In the genomic region with DNA sequence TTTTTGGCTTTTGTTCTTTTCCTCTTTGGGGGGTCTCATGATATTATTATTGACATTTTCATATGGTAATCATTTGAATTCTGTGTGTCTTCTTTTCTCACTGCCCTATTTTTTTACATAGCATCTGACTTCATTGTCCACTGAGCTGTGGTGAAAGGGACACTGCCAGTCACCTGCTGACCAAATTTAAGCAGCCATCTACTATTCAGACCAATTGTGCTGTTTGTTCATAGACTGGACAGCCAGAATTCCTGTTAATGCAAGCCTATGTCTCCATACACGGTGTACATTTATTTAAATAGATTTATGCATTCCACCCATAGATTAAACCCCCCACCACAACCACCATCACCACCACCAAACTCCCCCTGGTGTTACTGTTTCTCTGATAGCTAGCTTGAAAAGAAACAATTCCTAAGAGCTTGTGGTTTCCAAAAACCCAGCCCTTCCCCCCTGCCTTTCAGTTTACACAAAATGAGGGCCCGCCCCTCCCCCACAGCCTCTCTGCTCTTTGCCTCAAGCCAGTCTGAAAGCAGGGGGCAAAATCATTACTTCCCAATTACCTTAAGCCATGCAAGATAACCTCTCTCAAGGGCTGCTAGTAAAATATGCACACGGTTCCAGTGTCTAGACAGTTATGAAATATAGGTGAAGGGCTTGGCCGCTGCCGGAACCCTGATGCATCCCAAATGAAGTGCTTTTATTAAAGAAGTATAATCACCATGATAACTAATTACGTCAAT, we compare ENCODE assay signal across 8 mouse cellular contexts.
A peak's percentile ranks its signal among the peaks of the same experiment; 100 is the strongest.
DNase-seq lines count a peak whose midpoint lies in the region; ATAC-seq lines count a peak whose summit lies in the region.

No protein-coding gene starts in this region.

- H3K9ac ChIP-seq in embryonic facial prominence, embryonic 11.5 days (replicated peaks; ENCODE audit: low read length), result no peak overlapping the region
- H3K9ac ChIP-seq in intestine, embryonic 16.5 days (ENCODE audit: low read depth, low read length), result no peak overlapping the region
- H3K9ac ChIP-seq in midbrain, embryonic 16.5 days (ENCODE audit: low read depth, low read length), result peak overlapping the region; percentile 71

- H3K4me1 ChIP-seq in embryonic facial prominence, embryonic 11.5 days (ENCODE audit: control insufficient read depth, insufficient read depth, low read length), result no peaks in the 10 kb centered on the region
- H3K4me1 ChIP-seq in intestine, embryonic 16.5 days (ENCODE audit: control insufficient read depth, insufficient read depth, low read length), result peaks cover 3% of the 10 kb centered on the region; the same call in 1 of the 2 replicates
- peaks cover 24% of the 10 kb centered on the region for H3K4me1 ChIP-seq in midbrain, embryonic 16.5 days (ENCODE audit: control insufficient read depth, insufficient read depth, low read length)

- no peak overlapping the region for H3K4me3 ChIP-seq in embryonic facial prominence, embryonic 11.5 days (ENCODE audit: low read depth, low read length)
- H3K4me3 ChIP-seq in intestine, embryonic 16.5 days (ENCODE audit: low read length), result peak overlapping the region; percentile 30; the same call in 1 of the 2 replicates
- H3K4me3 ChIP-seq in midbrain, embryonic 16.5 days (ENCODE audit: low read depth, low read length), result peak overlapping the region; percentile 30; the same call in 1 of the 2 replicates

- no peaks in the 10 kb centered on the region for H3K36me3 ChIP-seq in embryonic facial prominence, embryonic 11.5 days (replicated peaks; ENCODE audit: control insufficient read depth, insufficient read depth, low read depth, low read length)
- no peaks in the 10 kb centered on the region for H3K36me3 ChIP-seq in intestine, embryonic 16.5 days (ENCODE audit: control insufficient read depth, insufficient read depth, low read length)
- H3K36me3 ChIP-seq in midbrain, embryonic 16.5 days (ENCODE audit: control insufficient read depth, insufficient read depth, low read length), result no peaks in the 10 kb centered on the region

- peak overlapping the region; percentile 44 for H3K4me2 ChIP-seq in embryonic facial prominence, embryonic 11.5 days (ENCODE audit: low read depth, low read length)
- peak overlapping the region; percentile 49; the same call in 1 of the 2 replicates for H3K4me2 ChIP-seq in intestine, embryonic 16.5 days (ENCODE audit: low read depth, low read length)
- peak overlapping the region; percentile 51 for H3K4me2 ChIP-seq in midbrain, embryonic 16.5 days (ENCODE audit: low read length)

- DNase-seq in testis, postnatal 10 days (ENCODE audit: low spot score), result peak; percentile 47
- DNase-seq in testis, postnatal 14 days (ENCODE audit: low spot score), result no peak
- peak; percentile 63 for DNase-seq in embryonic facial prominence, embryonic 11.5 days (ENCODE audit: low spot score)
- no peak for DNase-seq in lung, postnatal 36 days
- DNase-seq in frontal cortex, postnatal 14 days (ENCODE audit: low spot score in 2 of 2), result no peak
- DNase-seq in right cerebral cortex, postnatal 10 days (ENCODE audit: low spot score in 2 of 2), result no peak

- no peaks in the 10 kb centered on the region for H3K27me3 ChIP-seq in embryonic facial prominence, embryonic 11.5 days (ENCODE audit: control insufficient read depth, insufficient read depth, low read length)
- H3K27me3 ChIP-seq in intestine, embryonic 16.5 days (replicated peaks; ENCODE audit: control insufficient read depth, insufficient read depth, low read length), result no peaks in the 10 kb centered on the region
- no peaks in the 10 kb centered on the region for H3K27me3 ChIP-seq in midbrain, embryonic 16.5 days (ENCODE audit: control insufficient read depth, insufficient read depth, low read depth, low read length)

- WGBS in embryonic facial prominence, embryonic 11.5 days, result 26% methylated on average over 6 of the region's 6 CpGs
- WGBS in intestine, embryonic 16.5 days, result 53% methylated on average over 6 of the region's 6 CpGs
- 9% methylated on average over 6 of the region's 6 CpGs for WGBS in midbrain, embryonic 16.5 days

- no peaks in the 10 kb centered on the region for H3K9me3 ChIP-seq in embryonic facial prominence, embryonic 11.5 days (replicated peaks; ENCODE audit: control insufficient read depth, low read length)
- no peaks in the 10 kb centered on the region for H3K9me3 ChIP-seq in intestine, embryonic 16.5 days (ENCODE audit: control insufficient read depth, low read length)
- no peaks in the 10 kb centered on the region for H3K9me3 ChIP-seq in midbrain, embryonic 16.5 days (replicated peaks; ENCODE audit: control insufficient read depth, low read length, poor library complexity, severe bottlenecking)

- no peak overlapping the region for H3K27ac ChIP-seq in embryonic facial prominence, embryonic 11.5 days (replicated peaks; ENCODE audit: low read depth, low read length)
- no peak overlapping the region for H3K27ac ChIP-seq in intestine, embryonic 16.5 days (ENCODE audit: low read length)
- peak overlapping the region; percentile 94 for H3K27ac ChIP-seq in midbrain, embryonic 16.5 days (ENCODE audit: low read length)

- 0 out of 2 replicates have a peak, but pooled peaks have one; percentile 14 for ATAC-seq in embryonic facial prominence, embryonic 11.5 days (replicated peaks; ENCODE audit: insufficient number of reproducible peaks, low FRiP score, low TSS enrichment, low read depth)
- ATAC-seq in intestine, embryonic 16.5 days, result no peak
- ATAC-seq in midbrain, embryonic 16.5 days, result peak; percentile 59

Comparison
In these comparisons a context has a peak if more than half of its experiments do, and no peak if none do; other contexts are left out.
1. DNase-seq: peak in testis, postnatal 10 days (single experiment) and embryonic facial prominence, embryonic 11.5 days (single experiment); none in testis, postnatal 14 days (single experiment), lung, postnatal 36 days (single experiment), frontal cortex, postnatal 14 days (0 of 2) and right cerebral cortex, postnatal 10 days (0 of 2).
2. Peak in every context shown above with its lines, with median percentiles within 50 percentile points of each other: H3K4me2 ChIP-seq.